Mouse (Mus musculus) cerebellum, adult 11-12 months (tissue): Measurements from ENCODE around the gene Meis2.

Source experiments
- DNase-seq: peaks from one replicate; pipeline ENCODE4 v3.0.0; 2022

The Meis2 gene

DNA sequence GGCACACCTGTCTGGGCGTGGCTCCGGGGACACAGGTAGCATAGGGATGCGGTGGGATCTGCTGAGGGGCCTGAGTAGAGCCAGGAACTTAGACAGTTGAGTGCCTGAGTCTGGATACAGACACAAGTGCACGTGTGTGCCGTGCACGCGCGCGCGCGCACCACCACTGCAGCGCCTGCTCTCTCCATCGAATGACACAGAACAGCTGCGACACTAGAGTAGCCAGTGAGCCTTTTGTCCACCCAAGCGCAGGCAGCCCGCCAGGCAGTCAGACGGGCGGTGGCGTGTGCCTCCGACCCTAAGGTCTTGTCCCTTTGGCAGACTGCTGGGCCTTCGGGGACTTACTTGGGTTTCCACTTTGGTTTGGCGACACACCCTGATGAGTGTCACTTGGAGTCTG is 213.0 kb downstream of the Meis2 start:
- no peak for DNase-seq

- no peak for DNase-seq
Observed at GRCm38 (mm10) chr2:115852109-115852508, 213.5 kb downstream of the Meis2 start.

DNA sequence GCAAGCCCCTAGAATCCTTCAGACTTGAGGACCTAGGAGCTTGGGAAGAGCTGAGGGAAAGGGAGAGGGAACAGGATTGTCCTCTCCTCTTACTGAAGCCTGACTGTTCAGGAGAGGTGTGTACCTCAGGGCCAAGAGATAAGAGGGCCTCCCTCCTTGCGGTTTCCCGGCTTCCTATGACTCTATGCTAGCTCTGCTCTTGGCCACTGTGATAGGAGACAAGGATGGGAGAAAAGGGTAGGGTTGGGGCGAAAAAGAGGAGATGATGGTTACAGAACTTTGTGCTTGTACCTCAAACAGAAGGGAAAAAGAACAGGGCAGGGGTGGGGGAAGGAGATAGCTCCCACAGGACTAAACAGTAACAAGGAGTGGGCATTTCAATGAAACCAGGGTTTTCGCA is 214.7 kb downstream of the Meis2 start:
- no peak for DNase-seq

GRCm38 (mm10) chr2:115842821-115843220 is 222.8 kb downstream of the Meis2 start:
- DNase-seq = no peak

- no peak for DNase-seq
Observed at GRCm38 (mm10) chr2:115836034-115836433, 229.6 kb downstream of the Meis2 start.

DNA sequence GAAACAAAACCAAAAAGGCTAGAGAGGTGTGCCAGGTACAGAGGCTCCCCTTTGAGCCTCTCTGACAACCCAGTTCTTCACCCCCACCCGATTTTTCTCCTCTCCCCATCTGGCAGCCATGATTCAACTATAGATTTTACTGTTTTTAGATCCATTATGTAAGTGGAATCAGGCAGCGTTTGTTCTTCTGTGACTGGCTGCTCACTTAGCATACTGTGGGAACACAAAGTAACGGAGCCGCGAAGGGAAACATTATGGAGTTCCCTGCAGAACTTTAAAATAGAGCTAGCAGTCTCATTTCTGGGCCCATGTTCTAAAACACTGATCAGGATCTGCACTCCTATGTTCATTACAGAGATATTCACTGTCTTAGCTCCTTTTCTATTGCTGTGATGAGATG is 243.3 kb downstream of the Meis2 start:
- DNase-seq = no peak

DNA sequence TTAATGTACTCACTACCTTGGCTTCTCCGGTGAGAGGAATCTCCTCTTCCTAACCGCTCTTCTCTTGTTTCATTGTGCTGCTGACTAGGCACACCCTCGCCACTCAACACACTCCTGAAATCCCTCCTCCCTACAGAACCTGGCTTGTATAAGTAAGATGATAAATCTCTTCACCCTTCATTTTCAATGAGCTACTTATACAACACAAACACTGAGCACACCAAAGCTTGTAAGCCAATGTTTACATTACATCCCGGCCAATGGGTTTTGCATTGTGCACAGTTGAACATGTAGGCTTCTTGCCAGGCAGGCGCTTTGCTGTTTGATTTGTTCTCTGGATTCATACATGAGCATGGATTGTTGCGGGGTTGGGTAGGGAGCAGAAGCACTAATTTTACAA is 247.7 kb downstream of the Meis2 start:
- no peak for DNase-seq

DNA sequence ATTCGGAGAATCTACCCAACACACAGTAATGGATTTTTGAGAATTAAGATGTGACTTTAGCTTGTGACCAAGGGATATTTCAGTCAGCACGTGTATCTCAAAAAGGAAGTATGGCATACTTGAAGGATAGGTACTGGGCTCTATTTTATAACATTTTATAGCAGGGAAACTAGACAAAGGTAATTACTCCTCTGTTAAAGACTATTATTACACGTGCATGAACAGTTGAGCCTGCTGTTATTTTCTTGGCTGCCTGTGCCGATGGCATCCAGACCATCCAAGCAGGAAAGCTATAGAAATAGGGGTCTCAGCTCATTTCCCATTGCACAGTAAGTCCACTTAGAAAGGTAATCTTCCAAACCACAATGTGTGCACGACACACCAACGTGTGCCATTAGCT is 251.9 kb downstream of the Meis2 start:
- no peak for DNase-seq

DNA sequence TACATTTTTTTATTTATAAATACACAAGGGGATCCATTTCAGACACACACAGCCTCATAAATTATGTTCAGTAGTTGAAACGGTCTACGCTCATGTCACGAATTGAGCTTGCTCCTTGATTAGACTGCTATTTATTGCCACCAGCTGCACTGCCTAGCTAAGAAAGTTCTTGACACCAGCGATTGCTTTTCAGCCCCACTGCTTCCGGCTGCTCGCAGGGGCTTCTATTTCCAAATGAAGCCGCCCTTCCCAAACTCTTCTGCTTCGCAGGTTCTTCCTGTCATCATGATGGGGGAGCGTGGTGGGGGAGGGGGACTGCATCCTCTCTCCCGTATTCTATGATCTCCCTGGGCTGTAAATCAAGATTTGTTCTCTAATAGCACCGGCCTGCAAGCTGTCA is 252.3 kb downstream of the Meis2 start:
- no peak for DNase-seq
